Mouse (Mus musculus) lung, adult 18-20 months (tissue): ENCODE measurements at regions not wholly inside any gene's neighbourhood (a gene's known extent, or its start where the extent isn't known, plus 50 kb on each side); places are given as distances from the start of the nearest gene placed in this dataset.

Experiments
- DNase-seq, 2 experiments: peaks; one replicate each; pipeline ENCODE4 v3.0.0; 2022; ENCODE audit warnings: mixed read lengths in 2 of 2

- no peak for DNase-seq
Measured at GRCm38 (mm10) chr3:104343096-104343495, 122.9 kb upstream of the Magi3 start.

GRCm38 (mm10) chr3:104342220-104342619 is 122.0 kb upstream of the Magi3 start:
- no peak for DNase-seq

GRCm38 (mm10) chr3:104340331-104340730 is 120.2 kb upstream of the Magi3 start:
- no peak for DNase-seq

- DNase-seq: no peak
Measured at GRCm38 (mm10) chr3:104336867-104337266, 116.7 kb upstream of the Magi3 start.

- no peak for DNase-seq
Measured at GRCm38 (mm10) chr3:104336308-104336707, 116.1 kb upstream of the Magi3 start.

GRCm38 (mm10) chr3:104334760-104335159 is 114.6 kb upstream of the Magi3 start:
- DNase-seq: no peak

- DNase-seq: no peak
Measured at GRCm38 (mm10) chr3:104333345-104333744, 113.2 kb upstream of the Magi3 start.

- DNase-seq: no peak
Measured at GRCm38 (mm10) chr3:104330646-104331045, 110.5 kb upstream of the Magi3 start.

- DNase-seq: no peak
Measured at GRCm38 (mm10) chr3:104327829-104328228, 107.7 kb upstream of the Magi3 start.

GRCm38 (mm10) chr3:104327034-104327729 is 107.0 kb upstream of the Magi3 start:
- no peak for DNase-seq

GRCm38 (mm10) chr3:104322591-104322990 is 102.4 kb upstream of the Magi3 start:
- DNase-seq: no peak

GRCm38 (mm10) chr3:104320404-104320803 is 100.2 kb upstream of the Magi3 start:
- peak; percentile 18 to 25 for DNase-seq

- DNase-seq: peak; percentile 12 to 22
Measured at GRCm38 (mm10) chr3:104319377-104319776, 99.2 kb upstream of the Magi3 start.

- DNase-seq: peak; percentile 52 to 59
Measured at GRCm38 (mm10) chr3:104318911-104319310, 98.7 kb upstream of the Magi3 start.

- DNase-seq: no peak
Measured at GRCm38 (mm10) chr3:104317528-104317927, 97.4 kb upstream of the Magi3 start.

GRCm38 (mm10) chr3:104313063-104313462 is 92.9 kb upstream of the Magi3 start:
- no peak for DNase-seq

GRCm38 (mm10) chr3:104306961-104307360 is 86.8 kb upstream of the Magi3 start:
- no peak for DNase-seq

- peak in 1 of 2 experiments; percentile 29 for DNase-seq
Measured at GRCm38 (mm10) chr3:104305904-104306563, 85.9 kb upstream of the Magi3 start.

GRCm38 (mm10) chr3:104303577-104303976 is 83.4 kb upstream of the Magi3 start:
- DNase-seq: peak in 1 of 2 experiments; percentile 33

- no peak for DNase-seq
Measured at GRCm38 (mm10) chr3:104300201-104300600, 80.0 kb upstream of the Magi3 start.

GRCm38 (mm10) chr3:104298878-104299277 is 78.7 kb upstream of the Magi3 start:
- DNase-seq: no peak

- DNase-seq: no peak
Measured at GRCm38 (mm10) chr3:104298409-104298808, 78.2 kb upstream of the Magi3 start.

- no peak for DNase-seq
Measured at GRCm38 (mm10) chr3:104297112-104297511, 76.9 kb upstream of the Magi3 start.

- peak in 1 of 2 experiments; percentile 39 for DNase-seq
Measured at GRCm38 (mm10) chr3:104295856-104296255, 75.7 kb upstream of the Magi3 start.
